Mouse (Mus musculus) neural tube, embryonic 14.5 days (tissue): ENCODE measurements around the gene Syncrip. TPM values are rescaled to one million over a fixed set of nuclear protein-coding genes. Genes with fewer than 3 reads are reported as not detected.
A peak's percentile ranks its signal among the peaks of the same experiment; 100 is the strongest.

Source experiments
- ATAC-seq: fragments of 200-750 bp; cut with Nextera tagmentation; 2 replicates; pipeline ENCODE4 v1.8.0; 2017; ENCODE audit warnings: low read depth, mild to moderate bottlenecking, moderate TSS enrichment, moderate library complexity
- H3K27ac ChIP-seq: fragments of 300-500 bp; sonication (generic); 2 replicates; pipeline ENCODE4 v1.5.1; 2014; ENCODE audit warnings: low read depth, mild to moderate bottlenecking, control low read depth, low read length, moderate library complexity, mixed read lengths
- H3K27me3 ChIP-seq: fragments of 300-500 bp; sonication (generic); 2 replicates; pipeline ENCODE4 v1.6.1; 2014; ENCODE audit warnings: low read length; ENCODE audit not compliant: control insufficient read depth, insufficient read depth
- H3K36me3 ChIP-seq: fragments of 300-500 bp; sonication (generic); 2 replicates; pipeline ENCODE4 v1.6.1; 2014; ENCODE audit warnings: low read length, mixed read lengths; ENCODE audit not compliant: control insufficient read depth, insufficient read depth
- H3K4me1 ChIP-seq: fragments of 300-500 bp; sonication (generic); 2 replicates; pipeline ENCODE4 v1.6.1; 2014; ENCODE audit warnings: low read length; ENCODE audit not compliant: control insufficient read depth, insufficient read depth
- H3K4me2 ChIP-seq: fragments of 300-500 bp; sonication (generic); 2 replicates; pipeline ENCODE4 v1.6.1; 2014; ENCODE audit warnings: mild to moderate bottlenecking, low read depth, low read length, control low read depth
- H3K4me3 ChIP-seq: fragments of 300-500 bp; sonication (generic); 2 replicates; pipeline ENCODE4 v1.5.1; 2014; ENCODE audit warnings: low read depth, low read length, control low read depth, mixed read lengths
- H3K9ac ChIP-seq: fragments of 300-500 bp; sonication (generic); replicated peaks from 2 replicates; pipeline ENCODE4 v1.6.1; 2014; ENCODE audit warnings: low read depth, mild to moderate bottlenecking, control low read depth, low read length, mixed read lengths
- H3K9me3 ChIP-seq: fragments of 300-500 bp; sonication (generic); 2 replicates; pipeline ENCODE4 v1.6.1; 2016; ENCODE audit warnings: low read length; ENCODE audit not compliant: control insufficient read depth
- WGBS: fragments of 180-500 bp; shearing (Covaris S2); extraction: QIAGEN DNeasy Blood & Tissue Kit; methylation state at CpG from one replicate; pipeline ENCODE4 v1.1.7; 2014; 5-methylcytosine and 5-hydroxymethylcytosine counted together
- polyA plus RNA-seq: library from polyadenylated mRNA; unstranded; fragments of >200 nt; fragmentation: Nextera tagmentation; extraction: Ambion mirVana; gene quantifications from 2 replicates; pipeline ENCODE4 v1.2.1, GENCODE M21; 2014

Gene Syncrip
- polyA plus RNA-seq, 1 experiment from 2014 or later, result 86.6 TPM

- WGBS, result 31% methylated on average over 5 of the region's 5 CpGs
- Histone ChIP-seq H3K4me3 (no peak overlapping the region), H3K27ac (no peak overlapping the region), H3K27me3 (no peaks in the 10 kb centered on the region), H3K4me1 (no peaks in the 10 kb centered on the region; the same call in 1 of the 2 replicates), H3K9me3 (no peaks in the 10 kb centered on the region), H3K4me2 (peak overlapping the region; percentile 67; the same call in 1 of the 2 replicates), H3K36me3 (no peaks in the 10 kb centered on the region), H3K9ac (no peak overlapping the region)
- ATAC-seq, result no peak
These were observed 42.4 kb downstream of the Syncrip start for GRCm38 (mm10) chr9:88439991-88440390.

GRCm38 (mm10) chr9:88439238-88439600 is 43.2 kb downstream of the Syncrip start:
- peak overlapping the region; percentile 78 for H3K9ac ChIP-seq
- no peak for ATAC-seq
- peak overlapping the region; percentile 67 for H3K4me2 ChIP-seq
- no peaks in the 10 kb centered on the region for H3K9me3 ChIP-seq
- H3K27ac ChIP-seq, result peak overlapping the region; percentile 88
- peak overlapping the region; percentile 71 for H3K4me3 ChIP-seq
- H3K36me3 ChIP-seq, result no peaks in the 10 kb centered on the region
- no peaks in the 10 kb centered on the region; the same call in 1 of the 2 replicates for H3K4me1 ChIP-seq
- under 1% methylated on average over 17 of the region's 17 CpGs for WGBS
- H3K27me3 ChIP-seq, result no peaks in the 10 kb centered on the region

GRCm38 (mm10) chr9:88438555-88439237 is 43.7 kb downstream of the Syncrip start, which contains the start of gene Snx14:
Snx14 (minus strand) TSS chr9:88438958.
- Histone ChIP-seq H3K27ac (peak within 1 kb of the TSS; percentile 88), H3K9me3 (no peaks in the 10 kb centered on the region), H3K36me3 (no peaks in the 10 kb centered on the region)

GRCm38 (mm10) chr9:88438237-88438554 is 44.2 kb downstream of the Syncrip start:
- Histone ChIP-seq H3K9me3 (no peaks in the 10 kb centered on the region), H3K27ac (peak overlapping the region; percentile 88), H3K4me1 (no peaks in the 10 kb centered on the region; the same call in 1 of the 2 replicates), H3K9ac (peak overlapping the region; percentile 78), H3K4me2 (peak overlapping the region; percentile 67), H3K27me3 (no peaks in the 10 kb centered on the region), H3K4me3 (peak overlapping the region; percentile 71), H3K36me3 (no peaks in the 10 kb centered on the region)
- no peak for ATAC-seq
- WGBS, result 1% methylated on average over 15 of the region's 15 CpGs

More at GRCm38 (mm10) chr9:88438555-88439237, 43.7 kb downstream of the Syncrip start, which contains the start of gene Snx14:
- no peaks in the 10 kb centered on the region; the same call in 1 of the 2 replicates for H3K4me1 ChIP-seq
- ATAC-seq, result peak; percentile 97
- H3K9ac ChIP-seq, result peak within 1 kb of the TSS; percentile 78
- H3K27me3 ChIP-seq, result no peaks in the 10 kb centered on the region
- under 1% methylated on average over 59 of the region's 62 CpGs for WGBS
- peak within 1 kb of the TSS; percentile 67 for H3K4me2 ChIP-seq
- H3K4me3 ChIP-seq, result peak within 1 kb of the TSS; percentile 71

- H3K4me3 ChIP-seq, result peak overlapping the region; percentile 71
These were observed 44.8 kb downstream of the Syncrip start for GRCm38 (mm10) chr9:88437342-88438236.

GRCm38 (mm10) chr9:88424356-88424755 is 58.0 kb downstream of the Syncrip start:
- Histone ChIP-seq H3K9ac (no peak overlapping the region), H3K27me3 (no peaks in the 10 kb centered on the region), H3K9me3 (no peaks in the 10 kb centered on the region; the same call in 1 of the 2 replicates), H3K4me2 (no peak overlapping the region), H3K4me3 (no peak overlapping the region), H3K36me3 (0 out of 2 replicates have a peak, but pooled peaks cover 5% of the 10 kb centered on the region), H3K4me1 (no peaks in the 10 kb centered on the region), H3K27ac (no peak overlapping the region)
- 97% methylated on average over 2 of the region's 2 CpGs for WGBS
- no peak for ATAC-seq

More at GRCm38 (mm10) chr9:88437342-88438236, 44.8 kb downstream of the Syncrip start:
- no peak for ATAC-seq
- peak overlapping the region; percentile 78 for H3K9ac ChIP-seq
- H3K9me3 ChIP-seq, result no peaks in the 10 kb centered on the region
- no peaks in the 10 kb centered on the region; the same call in 1 of the 2 replicates for H3K4me1 ChIP-seq
- WGBS, result 58% methylated on average over 10 of the region's 10 CpGs
- peak overlapping the region; percentile 67 for H3K4me2 ChIP-seq
- no peaks in the 10 kb centered on the region for H3K27me3 ChIP-seq
- H3K27ac ChIP-seq, result no peak overlapping the region; the same call in 1 of the 2 replicates
- H3K36me3 ChIP-seq, result no peaks in the 10 kb centered on the region

- no peak for ATAC-seq
- 97% methylated on average over 4 of the region's 4 CpGs for WGBS
These were observed 59.9 kb downstream of the Syncrip start for GRCm38 (mm10) chr9:88422428-88422827.

GRCm38 (mm10) chr9:88416752-88417151 is 65.6 kb downstream of the Syncrip start:
- Histone ChIP-seq H3K27ac (no peak overlapping the region), H3K4me3 (no peak overlapping the region), H3K9me3 (no peaks in the 10 kb centered on the region), H3K27me3 (no peaks in the 10 kb centered on the region), H3K36me3 (0 out of 2 replicates have a peak, but pooled peaks cover 5% of the 10 kb centered on the region), H3K4me2 (no peak overlapping the region), H3K4me1 (no peaks in the 10 kb centered on the region), H3K9ac (no peak overlapping the region)
- ATAC-seq, result no peak; the same call in 1 of the 2 replicates
- 65% methylated on average over 1 of the region's 1 CpGs for WGBS

More at GRCm38 (mm10) chr9:88422428-88422827, 59.9 kb downstream of the Syncrip start:
- Histone ChIP-seq H3K4me1 (no peaks in the 10 kb centered on the region), H3K4me3 (no peak overlapping the region), H3K27ac (no peak overlapping the region), H3K9me3 (no peaks in the 10 kb centered on the region; the same call in 1 of the 2 replicates), H3K27me3 (no peaks in the 10 kb centered on the region), H3K9ac (no peak overlapping the region), H3K4me2 (no peak overlapping the region), H3K36me3 (0 out of 2 replicates have a peak, but pooled peaks cover 5% of the 10 kb centered on the region)
